Mouse (Mus musculus): ENCODE data around the gene Tmem235. TPM values are rescaled to one million over a fixed set of nuclear protein-coding genes. Genes with fewer than 3 reads are reported as not detected.

The Tmem235 gene
- polyA plus RNA-seq, 1 experiment from 2014 or later, result not detected

DNA sequence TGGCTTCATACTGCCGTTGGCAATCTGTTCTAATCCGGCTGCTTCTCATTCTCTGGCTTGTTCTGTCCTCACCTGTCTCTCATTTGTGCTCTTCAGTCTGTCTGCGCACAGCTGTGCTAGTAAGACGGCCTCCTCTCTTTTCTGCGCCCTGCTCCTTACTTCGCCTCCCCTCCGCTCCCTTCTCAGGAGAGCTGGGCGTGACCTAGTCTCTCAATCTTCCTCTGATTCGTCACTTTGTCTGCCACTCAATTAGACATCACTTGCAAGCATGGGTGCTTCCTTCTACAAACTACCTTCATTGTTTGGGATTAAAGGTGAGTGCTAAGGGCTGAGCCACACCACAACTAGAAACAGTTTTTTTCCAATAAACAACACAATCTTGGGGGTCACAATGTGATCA lies 6.3 kb upstream of the Tmem235 start:
- no peak overlapping the region for H3K4me2 ChIP-seq
- H3K27ac ChIP-seq (replicated peaks), result no peak overlapping the region
- peaks cover 8% of the 10 kb centered on the region for H3K4me1 ChIP-seq (replicated peaks)
- no peak overlapping the region for H3K9ac ChIP-seq
- no peaks in the 10 kb centered on the region for H3K36me3 ChIP-seq
- no peak for ATAC-seq (ENCODE audit: low FRiP score, low read depth)
- H3K4me3 ChIP-seq, result no peak overlapping the region
- 94% methylated on average over 9 of the region's 9 CpGs for WGBS
- H3K9me3 ChIP-seq, result no peaks in the 10 kb centered on the region
- H3K27me3 ChIP-seq, result peaks cover 3% of the 10 kb centered on the region; the same call in 1 of the 2 replicates

DNA sequence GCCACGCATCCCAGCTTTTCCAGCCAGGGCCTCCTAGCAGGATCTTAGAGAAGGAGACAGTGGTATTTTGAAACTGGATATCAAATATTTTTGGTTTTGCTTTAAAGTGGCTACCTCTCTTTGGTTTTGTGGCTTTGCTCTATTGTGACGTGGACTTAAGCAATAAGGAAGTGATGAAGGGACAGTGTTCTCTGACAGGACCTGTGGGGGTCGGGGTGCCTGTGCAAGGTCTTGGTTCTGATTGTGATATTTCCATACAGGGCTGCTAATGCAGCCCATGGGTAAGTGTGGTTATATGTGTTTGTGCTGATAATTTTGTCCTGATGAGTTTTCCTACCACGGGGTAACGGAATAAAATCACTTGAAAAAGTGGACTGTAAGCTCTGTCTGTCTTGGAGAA lies 5.2 kb upstream of the Tmem235 start:
- 93% methylated on average over 5 of the region's 5 CpGs for WGBS
- Histone ChIP-seq H3K4me2 (no peak overlapping the region), H3K4me1 (replicated peaks) (peaks cover 4% of the 10 kb centered on the region; the same call in 1 of the 2 replicates), H3K4me3 (no peak overlapping the region), H3K9me3 (no peaks in the 10 kb centered on the region), H3K9ac (no peak overlapping the region), H3K36me3 (no peaks in the 10 kb centered on the region), H3K27me3 (peaks cover 12% of the 10 kb centered on the region), H3K27ac (replicated peaks) (no peak overlapping the region)
- ATAC-seq (ENCODE audit: low FRiP score, low read depth), result no peak

DNA sequence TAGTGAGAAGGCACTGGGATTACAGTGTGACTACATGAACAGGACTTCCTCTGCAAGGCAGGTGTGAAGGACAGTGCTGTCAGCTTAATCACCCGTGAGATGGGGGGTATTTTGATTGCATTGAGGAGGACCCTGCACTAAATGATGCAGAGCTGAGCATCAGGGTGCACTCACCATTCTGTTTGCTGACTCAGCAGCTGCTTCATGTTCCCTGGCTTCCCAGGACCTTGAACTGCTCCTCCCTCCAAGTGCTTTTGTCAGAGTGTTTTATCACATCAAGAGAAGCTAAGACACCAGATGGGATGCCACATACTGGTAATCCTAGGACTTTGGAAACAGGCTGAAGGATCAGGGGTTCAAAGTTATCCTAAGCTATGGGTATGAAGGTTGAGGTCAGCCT lies 4.6 kb upstream of the Tmem235 start:
- Histone ChIP-seq H3K27me3 (peaks cover 18% of the 10 kb centered on the region), H3K9me3 (no peaks in the 10 kb centered on the region), H3K9ac (no peak overlapping the region), H3K4me3 (no peak overlapping the region), H3K4me2 (no peak overlapping the region), H3K4me1 (replicated peaks) (peaks cover 8% of the 10 kb centered on the region; the same call in 1 of the 2 replicates), H3K36me3 (no peaks in the 10 kb centered on the region), H3K27ac (replicated peaks) (no peak overlapping the region)
- ATAC-seq (ENCODE audit: low FRiP score, low read depth), result no peak
- 85% methylated on average over 1 of the region's 1 CpGs for WGBS

DNA sequence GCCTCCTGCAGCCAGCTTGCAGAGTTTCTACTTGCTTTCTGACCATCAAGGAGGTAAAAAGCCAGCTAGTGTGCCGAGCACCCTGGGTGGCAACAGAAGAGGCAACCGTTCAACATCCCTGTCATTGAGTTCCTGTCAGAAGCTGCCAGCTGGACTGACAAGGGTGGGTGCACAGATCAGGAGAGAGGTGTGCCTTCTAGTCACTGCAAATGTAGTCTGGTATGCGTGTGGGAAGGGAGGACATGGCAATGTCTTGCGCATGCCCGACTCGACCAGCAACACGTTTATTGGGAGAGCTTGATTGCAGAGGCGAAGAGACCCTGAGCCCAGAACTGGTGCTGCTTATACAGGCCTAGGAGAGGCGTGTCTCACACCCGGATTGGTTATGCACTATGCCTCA lies 3.1 kb upstream of the Tmem235 start:
- H3K4me3 ChIP-seq, result no peak overlapping the region
- no peaks in the 10 kb centered on the region for H3K9me3 ChIP-seq
- H3K9ac ChIP-seq, result no peak overlapping the region
- H3K36me3 ChIP-seq, result no peaks in the 10 kb centered on the region
- H3K27ac ChIP-seq (replicated peaks), result no peak overlapping the region
- WGBS, result 96% methylated on average over 10 of the region's 10 CpGs
- H3K4me2 ChIP-seq, result no peak overlapping the region
- peaks cover 26% of the 10 kb centered on the region for H3K27me3 ChIP-seq
- no peak for ATAC-seq (ENCODE audit: low FRiP score, low read depth)
- H3K4me1 ChIP-seq (replicated peaks), result peaks cover 8% of the 10 kb centered on the region; the same call in 1 of the 2 replicates

DNA sequence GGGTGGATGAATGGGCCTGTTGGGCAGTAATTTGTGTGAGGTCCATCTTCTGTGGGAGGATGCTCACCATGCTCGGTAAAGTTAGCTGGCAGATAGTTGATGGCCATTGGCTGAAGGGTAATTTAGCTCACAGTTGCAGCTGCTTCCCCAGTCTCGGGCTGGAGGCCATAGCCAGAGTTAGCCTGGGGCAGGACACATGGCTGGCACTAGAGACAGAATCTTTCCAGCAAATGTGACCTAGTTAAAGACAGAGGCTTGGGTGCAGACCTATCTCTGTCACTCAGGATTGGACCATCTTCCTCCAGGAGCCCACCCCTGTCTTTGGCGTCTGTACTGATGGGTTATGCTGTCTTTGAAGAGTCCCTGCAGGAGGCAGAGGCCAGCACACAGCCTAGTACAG lies 2.2 kb upstream of the Tmem235 start:
- 34% methylated on average over 3 of the region's 3 CpGs for WGBS
- Histone ChIP-seq H3K9me3 (no peaks in the 10 kb centered on the region), H3K4me2 (no peak overlapping the region), H3K36me3 (no peaks in the 10 kb centered on the region), H3K4me3 (no peak overlapping the region), H3K27me3 (peaks cover 26% of the 10 kb centered on the region), H3K27ac (replicated peaks) (no peak overlapping the region), H3K9ac (no peak overlapping the region), H3K4me1 (replicated peaks) (peaks cover 8% of the 10 kb centered on the region; the same call in 1 of the 2 replicates)
- no peak for ATAC-seq (ENCODE audit: low FRiP score, low read depth)

DNA sequence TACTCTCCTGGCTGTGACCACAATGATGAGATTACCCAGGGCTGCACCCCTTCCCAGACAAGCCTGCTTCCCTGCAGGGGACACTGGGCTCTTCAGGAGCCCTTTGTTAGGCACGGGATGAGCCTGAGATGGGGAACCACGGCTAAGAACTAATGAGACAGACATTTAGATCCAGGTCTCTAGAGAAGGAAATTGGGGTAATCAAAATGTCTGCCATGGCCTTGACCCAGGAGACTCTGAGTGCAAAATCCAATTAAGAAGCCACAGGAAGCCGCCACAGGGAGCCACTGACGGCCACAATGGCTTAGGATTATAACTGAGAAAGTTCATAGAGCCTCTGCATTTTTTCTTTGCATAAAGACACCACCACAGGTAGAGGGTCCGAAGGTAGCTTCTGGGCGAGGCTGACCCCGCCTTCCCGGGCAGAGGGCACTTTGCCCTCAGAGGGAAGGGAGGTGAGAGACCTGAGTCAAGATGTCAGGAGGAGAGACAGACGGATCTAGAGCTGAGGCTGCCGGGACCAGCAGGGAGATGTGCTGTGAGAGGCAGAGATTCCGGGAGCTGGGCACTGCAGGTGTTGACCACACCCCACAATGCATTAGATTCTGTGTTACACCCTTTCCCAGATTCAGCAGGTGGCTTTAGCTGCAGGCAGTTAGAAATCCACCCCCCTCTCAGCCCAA lies 2.8 kb downstream of the Tmem235 start:
- 35% methylated on average over 11 of the region's 11 CpGs for WGBS
- Histone ChIP-seq H3K36me3 (no peaks in the 10 kb centered on the region), H3K4me1 (replicated peaks) (peaks cover 19% of the 10 kb centered on the region), H3K4me2 (no peak overlapping the region), H3K9ac (no peak overlapping the region), H3K27me3 (peaks cover 26% of the 10 kb centered on the region), H3K4me3 (no peak overlapping the region), H3K9me3 (no peaks in the 10 kb centered on the region), H3K27ac (replicated peaks) (no peak overlapping the region)
- ATAC-seq (ENCODE audit: low FRiP score, low read depth), result no peak

DNA sequence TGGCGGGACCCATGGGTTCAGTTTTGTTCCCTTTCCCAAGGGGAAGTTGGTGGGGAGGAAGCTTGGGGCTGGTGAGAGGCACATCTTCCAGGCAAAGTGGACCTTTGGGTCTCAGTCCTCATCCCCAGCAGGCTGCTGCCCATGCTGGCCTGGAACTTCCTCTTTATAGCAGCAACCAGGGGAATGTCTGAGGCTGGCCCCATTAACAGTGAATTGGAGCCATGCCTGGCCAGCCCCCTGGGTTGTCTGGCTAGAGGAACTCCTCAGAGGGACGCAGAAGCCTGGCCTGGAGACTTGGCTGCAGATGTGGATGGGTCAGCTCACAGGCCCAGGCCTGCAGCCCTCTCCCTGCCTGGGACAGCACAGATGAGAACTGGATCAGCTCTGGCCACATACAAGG lies 4.3 kb downstream of the Tmem235 start:
- no peak for ATAC-seq (ENCODE audit: low FRiP score, low read depth)
- WGBS, result 75% methylated on average over 2 of the region's 2 CpGs
- Histone ChIP-seq H3K27me3 (peaks cover 19% of the 10 kb centered on the region), H3K4me1 (replicated peaks) (peaks cover 19% of the 10 kb centered on the region), H3K4me2 (no peak overlapping the region), H3K9me3 (no peaks in the 10 kb centered on the region), H3K9ac (no peak overlapping the region), H3K36me3 (no peaks in the 10 kb centered on the region), H3K27ac (replicated peaks) (no peak overlapping the region), H3K4me3 (no peak overlapping the region)

- Histone ChIP-seq H3K9ac (no peak overlapping the region), H3K27ac (replicated peaks) (peak overlapping the region; percentile 44; the same call in 1 of the 2 replicates), H3K36me3 (no peaks in the 10 kb centered on the region), H3K9me3 (no peaks in the 10 kb centered on the region), H3K4me3 (no peak overlapping the region), H3K27me3 (peaks cover 8% of the 10 kb centered on the region), H3K4me2 (no peak overlapping the region), H3K4me1 (replicated peaks) (peaks cover 20% of the 10 kb centered on the region)
- WGBS, result 15% methylated on average over 6 of the region's 6 CpGs
- peak; percentile 60; the same call in 1 of the 2 replicates for ATAC-seq (ENCODE audit: low FRiP score, low read depth)
Observed at GRCm38 (mm10) chr11:117865988-117866387, 5.4 kb downstream of the Tmem235 start.

DNA sequence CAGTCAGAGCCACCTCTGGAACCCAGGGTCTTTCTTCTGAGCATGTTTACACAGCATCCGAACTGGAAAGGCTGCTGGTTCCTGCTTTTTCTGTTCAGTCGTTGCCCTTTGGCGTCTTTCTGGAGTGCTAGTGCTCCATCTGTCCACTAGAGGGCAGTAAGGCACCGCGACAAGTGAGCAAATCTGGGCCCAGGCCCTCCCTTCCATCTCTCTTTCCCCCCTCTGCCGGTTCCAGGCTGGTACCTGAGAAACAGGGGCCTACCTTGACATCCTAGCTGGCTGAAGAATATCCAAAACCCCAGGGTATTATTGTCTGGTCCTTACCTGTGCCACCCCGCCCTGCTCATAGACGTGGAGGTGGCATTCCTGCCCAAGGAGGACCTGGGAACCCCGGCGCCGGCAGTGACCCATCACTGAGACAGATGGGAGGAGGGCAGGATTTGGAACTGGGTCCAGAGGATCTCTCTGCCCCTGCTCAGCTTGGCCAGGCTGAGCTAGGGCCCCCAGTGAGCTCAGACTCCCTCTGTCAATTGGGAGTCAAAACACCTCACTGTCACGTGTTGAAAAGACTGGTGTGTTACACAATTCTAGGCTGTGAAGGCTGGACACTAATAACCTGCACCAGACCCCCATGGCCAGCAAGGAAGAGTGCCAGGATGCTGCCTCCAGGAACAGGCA lies 10.3 kb downstream of the Tmem235 start:
- Histone ChIP-seq H3K4me2 (no peak overlapping the region), H3K27me3 (no peaks in the 10 kb centered on the region), H3K4me1 (replicated peaks) (peaks cover 29% of the 10 kb centered on the region), H3K9me3 (no peaks in the 10 kb centered on the region), H3K27ac (replicated peaks) (no peak overlapping the region), H3K4me3 (no peak overlapping the region), H3K9ac (0 out of 2 replicates have a peak overlapping the region, but pooled peaks have one; percentile 30), H3K36me3 (no peaks in the 10 kb centered on the region)
- 0 out of 2 replicates have a peak, but pooled peaks have one; percentile 16 for ATAC-seq (ENCODE audit: low FRiP score, low read depth)
- 35% methylated on average over 12 of the region's 12 CpGs for WGBS

DNA sequence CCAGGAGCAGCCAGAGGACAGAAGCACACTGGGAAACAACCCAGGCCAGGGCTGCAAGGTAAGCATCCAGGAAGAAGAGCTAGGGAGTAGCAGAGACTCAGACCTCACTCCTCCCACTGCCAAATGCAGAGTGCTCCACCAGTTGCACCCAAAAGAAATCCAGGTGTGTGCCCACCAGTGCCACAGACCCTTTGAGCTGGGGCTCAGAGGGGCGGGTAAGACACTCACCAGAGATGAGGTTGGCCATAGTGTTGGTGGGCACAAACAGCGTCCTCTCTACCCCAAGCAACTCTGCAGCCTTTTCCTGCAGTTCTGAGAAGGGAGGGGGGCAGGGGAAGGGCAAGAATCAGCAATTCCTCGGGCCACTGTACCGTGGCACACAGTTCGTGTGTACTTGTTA lies 10.8 kb downstream of the Tmem235 start:
- Histone ChIP-seq H3K36me3 (no peaks in the 10 kb centered on the region), H3K4me3 (no peak overlapping the region), H3K27me3 (no peaks in the 10 kb centered on the region), H3K9me3 (no peaks in the 10 kb centered on the region), H3K9ac (no peak overlapping the region), H3K27ac (replicated peaks) (no peak overlapping the region), H3K4me2 (no peak overlapping the region), H3K4me1 (replicated peaks) (peaks cover 23% of the 10 kb centered on the region)
- no peak for ATAC-seq (ENCODE audit: low FRiP score, low read depth)
- WGBS, result 72% methylated on average over 5 of the region's 5 CpGs

DNA sequence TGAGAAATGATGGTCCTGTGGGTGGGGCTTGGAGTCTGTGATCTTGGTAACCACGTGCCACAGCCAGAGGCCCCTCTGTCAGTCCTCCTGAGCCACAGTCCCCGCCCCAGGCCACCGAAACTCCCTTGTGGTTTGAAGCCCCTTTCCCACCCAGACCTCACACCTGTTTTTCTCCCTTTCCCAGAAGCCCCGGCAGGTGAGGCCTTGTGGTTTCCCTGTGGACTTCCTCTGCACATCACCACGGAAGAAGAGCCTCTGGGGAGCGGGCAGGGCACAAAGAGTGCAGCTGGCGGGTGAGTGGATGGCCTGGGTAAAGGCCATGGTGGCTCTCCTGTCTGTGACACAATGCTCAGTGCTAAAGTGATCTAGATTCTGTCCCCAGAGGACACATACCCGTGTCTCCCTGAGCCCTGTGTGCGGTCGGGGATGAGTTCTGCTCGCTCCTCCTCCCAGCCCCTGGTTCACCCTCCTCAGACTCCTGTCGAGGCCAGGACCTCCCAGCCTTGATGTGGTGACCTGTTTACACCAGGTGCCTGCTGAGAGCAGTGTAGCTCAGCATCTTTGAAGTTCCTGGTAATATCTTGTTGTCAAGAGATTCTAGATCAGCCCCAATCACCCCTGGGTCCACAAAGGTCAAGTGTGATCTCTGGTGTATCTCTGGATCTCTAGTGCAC lies 11.5 kb downstream of the Tmem235 start:
- Histone ChIP-seq H3K4me2 (peak overlapping the region; percentile 98; the same call in 1 of the 2 replicates), H3K36me3 (no peaks in the 10 kb centered on the region), H3K9me3 (no peaks in the 10 kb centered on the region), H3K27me3 (no peaks in the 10 kb centered on the region), H3K4me3 (peak overlapping the region; percentile 88; the same call in 1 of the 2 replicates), H3K9ac (0 out of 2 replicates have a peak overlapping the region, but pooled peaks have one; percentile 84), H3K4me1 (replicated peaks) (peaks cover 21% of the 10 kb centered on the region), H3K27ac (replicated peaks) (no peak overlapping the region)
- WGBS, result 63% methylated on average over 12 of the region's 12 CpGs
- ATAC-seq (ENCODE audit: low FRiP score, low read depth), result no peak

Measured in hindbrain, embryonic 15.5 days (tissue).